Mouse (Mus musculus) forebrain, embryonic 11.5 days (tissue): ENCODE measurements at regions not wholly inside any gene's neighbourhood (a gene's known extent, or its start where the extent isn't known, plus 50 kb on each side); places are given as distances from the start of the nearest gene placed in this dataset.
A peak's percentile ranks its signal among the peaks of the same experiment; 100 is the strongest.

Experiments
- ATAC-seq: fragments of 200-750 bp; cut with Nextera tagmentation; replicated peaks from 2 replicates; pipeline ENCODE4 v1.8.0; 2017; ENCODE audit warnings: moderate TSS enrichment; ENCODE audit not compliant: low FRiP score
- DNase-seq: peaks from one replicate; pipeline ENCODE4 v3.0.0-alpha.2; 2017; ENCODE audit warnings: low spot score
- H3K27ac ChIP-seq: fragments of 300-500 bp; sonication (generic); 2 replicates; pipeline ENCODE4 v1.5.1; 2014; ENCODE audit warnings: low read depth, low read length
- H3K27me3 ChIP-seq: fragments of 300-500 bp; sonication (generic); 2 replicates; pipeline ENCODE4 v1.6.1; 2014; ENCODE audit warnings: mild to moderate bottlenecking, low read length, mixed read lengths; ENCODE audit not compliant: control insufficient read depth, insufficient read depth
- H3K36me3 ChIP-seq: fragments of 300-500 bp; sonication (generic); 2 replicates; pipeline ENCODE4 v1.6.1; 2014; ENCODE audit warnings: mild to moderate bottlenecking, low read length, moderate library complexity, mixed read lengths; ENCODE audit not compliant: control insufficient read depth, insufficient read depth
- H3K4me1 ChIP-seq: fragments of 300-500 bp; sonication (generic); replicated peaks from 2 replicates; pipeline ENCODE4 v1.6.1; 2014; ENCODE audit warnings: low read length, mixed read lengths; ENCODE audit not compliant: control insufficient read depth, insufficient read depth
- H3K4me2 ChIP-seq: fragments of 300-500 bp; sonication (generic); 2 replicates; pipeline ENCODE4 v1.6.1; 2014; ENCODE audit warnings: low read depth, mild to moderate bottlenecking, low read length, moderate library complexity, mixed read lengths; ENCODE audit not compliant: severe bottlenecking
- H3K4me3 ChIP-seq: fragments of 300-500 bp; sonication (generic); 2 replicates; pipeline ENCODE4 v1.5.1; 2014; ENCODE audit warnings: low read depth, low read length
- H3K9ac ChIP-seq: fragments of 300-500 bp; sonication (generic); 2 replicates; pipeline ENCODE4 v1.6.1; 2014; ENCODE audit warnings: low read length
- H3K9me3 ChIP-seq: fragments of 300-500 bp; sonication (generic); 2 replicates; pipeline ENCODE4 v1.6.1; 2016; ENCODE audit warnings: low read length, mixed read lengths; ENCODE audit not compliant: control insufficient read depth
- WGBS: fragments of 180-500 bp; shearing (Covaris S2); extraction: QIAGEN DNeasy Blood & Tissue Kit; methylation state at CpG from one replicate; pipeline ENCODE4 v1.1.7; 2014; 5-methylcytosine and 5-hydroxymethylcytosine counted together

- 67% methylated on average over 8 of the region's 8 CpGs for WGBS
These were observed 234.1 kb downstream of the Rybp start for GRCm38 (mm10) chr6:100052955-100053795.

DNA sequence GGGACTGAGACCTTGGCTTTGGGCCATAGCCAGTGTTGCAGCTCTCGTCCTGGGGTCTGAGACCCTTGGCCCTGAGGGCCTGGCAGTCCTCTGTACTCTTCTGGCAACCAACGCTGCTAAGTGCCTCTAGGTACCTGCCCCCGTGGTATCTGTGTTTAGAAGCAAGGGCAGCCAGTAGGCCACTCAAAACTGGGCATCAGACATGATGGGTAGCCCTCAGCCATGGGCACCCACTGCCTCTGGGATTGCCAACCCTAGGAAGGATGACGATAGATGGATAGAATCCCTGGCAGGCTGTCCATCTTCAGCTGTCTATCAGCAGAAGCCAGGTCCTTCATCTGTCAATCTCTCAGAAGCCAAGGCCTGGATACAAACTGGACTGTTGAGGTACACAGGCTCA, 234.9 kb downstream of the Rybp start:
- no peaks in the 10 kb centered on the region for H3K4me1 ChIP-seq
- H3K27me3 ChIP-seq: peaks cover 11% of the 10 kb centered on the region
- 90% methylated on average over 4 of the region's 4 CpGs for WGBS

More at GRCm38 (mm10) chr6:100052955-100053795, 234.1 kb downstream of the Rybp start:
- no peak for ATAC-seq
- no peak overlapping the region for H3K27ac ChIP-seq
- no peaks in the 10 kb centered on the region for H3K4me1 ChIP-seq
- H3K36me3 ChIP-seq: no peaks in the 10 kb centered on the region
- H3K4me2 ChIP-seq: no peak overlapping the region
- H3K9me3 ChIP-seq: no peaks in the 10 kb centered on the region
- peaks cover 6% of the 10 kb centered on the region for H3K27me3 ChIP-seq
- H3K4me3 ChIP-seq: no peak overlapping the region
- no peak overlapping the region for H3K9ac ChIP-seq
- no peak for DNase-seq

GRCm38 (mm10) chr6:100049036-100049435, 238.2 kb downstream of the Rybp start:
- no peak overlapping the region for H3K4me2 ChIP-seq
- peaks cover 6% of the 10 kb centered on the region; the same call in 1 of the 2 replicates for H3K4me1 ChIP-seq
- 89% methylated on average over 3 of the region's 3 CpGs for WGBS
- H3K36me3 ChIP-seq: no peaks in the 10 kb centered on the region
- H3K27me3 ChIP-seq: peaks cover 28% of the 10 kb centered on the region
- no peak for DNase-seq
- no peak for ATAC-seq
- H3K9ac ChIP-seq: no peak overlapping the region
- H3K27ac ChIP-seq: no peak overlapping the region
- H3K4me3 ChIP-seq: no peak overlapping the region
- no peaks in the 10 kb centered on the region for H3K9me3 ChIP-seq

More for the DNA sequence above, 234.9 kb downstream of the Rybp start:
- no peak overlapping the region for H3K9ac ChIP-seq
- ATAC-seq (no peak), DNase-seq (no peak)
- no peaks in the 10 kb centered on the region for H3K9me3 ChIP-seq
- no peak overlapping the region for H3K4me3 ChIP-seq
- H3K27ac ChIP-seq: no peak overlapping the region
- H3K36me3 ChIP-seq: no peaks in the 10 kb centered on the region
- H3K4me2 ChIP-seq: no peak overlapping the region

- H3K4me2 ChIP-seq: no peak overlapping the region
- DNase-seq (peak; percentile 62), ATAC-seq (peak; percentile 58; the same call in 1 of the 2 replicates)
- H3K27ac ChIP-seq: no peak overlapping the region
- H3K4me1 ChIP-seq: peaks cover 6% of the 10 kb centered on the region; the same call in 1 of the 2 replicates
- no peaks in the 10 kb centered on the region for H3K9me3 ChIP-seq
- no peak overlapping the region for H3K4me3 ChIP-seq
- WGBS: 15% methylated on average over 12 of the region's 12 CpGs
- no peaks in the 10 kb centered on the region for H3K36me3 ChIP-seq
- no peak overlapping the region for H3K9ac ChIP-seq
- H3K27me3 ChIP-seq: peaks cover 38% of the 10 kb centered on the region
These were observed 240.9 kb downstream of the Rybp start for GRCm38 (mm10) chr6:100046186-100046990.

DNA sequence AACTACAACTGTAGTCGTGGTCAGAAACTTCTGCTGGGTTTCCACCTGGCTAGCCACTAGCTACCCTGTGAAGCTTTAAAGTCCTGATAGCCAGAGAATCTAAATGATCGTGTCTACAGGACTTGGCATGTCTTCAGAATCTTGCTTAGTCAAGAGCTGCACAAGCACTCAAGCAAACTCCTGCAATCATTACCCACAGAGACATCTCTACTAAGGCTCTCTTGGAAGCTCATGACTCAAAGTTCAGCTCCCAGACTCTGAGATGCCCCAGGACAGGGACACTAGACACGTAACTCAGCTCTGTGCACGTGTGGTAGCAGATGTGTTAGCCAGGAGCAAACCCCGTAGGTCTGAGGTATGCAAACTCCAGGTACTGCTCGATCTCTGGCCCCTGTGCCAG, 242.2 kb downstream of the Rybp start:
- Histone ChIP-seq H3K27ac (no peak overlapping the region), H3K9me3 (no peaks in the 10 kb centered on the region), H3K4me3 (no peak overlapping the region), H3K4me2 (no peak overlapping the region), H3K9ac (no peak overlapping the region), H3K36me3 (no peaks in the 10 kb centered on the region), H3K4me1 (peaks cover 6% of the 10 kb centered on the region; the same call in 1 of the 2 replicates), H3K27me3 (peaks cover 41% of the 10 kb centered on the region)
- DNase-seq: no peak
- no peak for ATAC-seq
- WGBS: 80% methylated on average over 6 of the region's 6 CpGs

GRCm38 (mm10) chr6:100041161-100041560, 246.1 kb downstream of the Rybp start:
- DNase-seq (no peak), ATAC-seq (no peak)
- Histone ChIP-seq H3K9ac (no peak overlapping the region), H3K4me2 (no peak overlapping the region), H3K27ac (no peak overlapping the region), H3K27me3 (peaks cover 25% of the 10 kb centered on the region), H3K9me3 (no peaks in the 10 kb centered on the region), H3K4me3 (no peak overlapping the region), H3K36me3 (no peaks in the 10 kb centered on the region), H3K4me1 (peaks cover 5% of the 10 kb centered on the region; the same call in 1 of the 2 replicates)
- 56% methylated on average over 5 of the region's 5 CpGs for WGBS

DNA sequence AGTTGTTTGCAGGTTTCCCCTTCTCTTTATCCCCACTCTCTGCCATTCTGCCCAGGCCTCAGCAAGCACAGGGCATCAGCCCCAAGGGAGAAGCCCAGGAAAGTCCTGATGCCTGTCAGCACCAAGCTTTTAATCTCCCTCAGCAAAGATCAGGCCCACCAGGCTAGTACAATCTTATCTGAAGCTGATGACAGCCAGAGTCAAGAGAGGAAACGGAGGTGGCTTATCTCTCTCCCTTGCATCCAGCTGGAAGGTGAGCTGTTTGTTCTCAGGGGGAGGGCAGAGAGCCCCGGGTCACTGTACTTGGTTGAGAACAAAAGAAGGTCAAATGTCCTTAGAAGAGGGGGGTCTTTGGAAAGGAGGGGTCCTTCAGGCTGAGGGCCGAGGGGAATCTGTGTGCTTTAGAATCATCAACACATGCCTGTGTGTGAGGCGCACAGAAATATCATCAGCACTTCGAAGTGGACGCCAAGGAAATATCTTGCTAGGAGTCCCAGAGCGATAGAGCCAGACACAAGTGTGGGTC, 246.8 kb downstream of the Rybp start:
- Histone ChIP-seq H3K9me3 (no peaks in the 10 kb centered on the region), H3K4me3 (no peak overlapping the region), H3K36me3 (no peaks in the 10 kb centered on the region), H3K4me1 (no peaks in the 10 kb centered on the region), H3K27me3 (peaks cover 22% of the 10 kb centered on the region), H3K4me2 (no peak overlapping the region), H3K9ac (no peak overlapping the region), H3K27ac (no peak overlapping the region)
- ATAC-seq (no peak), DNase-seq (no peak)
- 59% methylated on average over 7 of the region's 7 CpGs for WGBS

- Histone ChIP-seq H3K9ac (no peak overlapping the region), H3K4me2 (no peak overlapping the region), H3K9me3 (no peaks in the 10 kb centered on the region), H3K4me3 (no peak overlapping the region), H3K4me1 (no peaks in the 10 kb centered on the region), H3K27me3 (no peaks in the 10 kb centered on the region; the same call in 1 of the 2 replicates), H3K27ac (no peak overlapping the region), H3K36me3 (no peaks in the 10 kb centered on the region)
- DNase-seq (no peak), ATAC-seq (no peak)
- WGBS: 89% methylated on average over 10 of the region's 10 CpGs
These were observed 254.6 kb downstream of the Rybp start for GRCm38 (mm10) chr6:100032701-100033100.
